Mouse (Mus musculus) WW6 (cell line): ENCODE data around the gene Lrrc74b.
"Not testable (repeated sequence)": the region's sequence is repeated elsewhere in the genome, so short reads cannot be mapped to it uniquely, and the experiment has no call there.

Source experiments
- DNase-seq: peaks from one replicate; pipeline ENCODE4 v3.0.0-alpha.2; 2013; ENCODE audit warnings: low read depth, low spot score

Gene Lrrc74b

GRCm38 (mm10) chr16:17552837-17553236 is 8.2 kb downstream of the Lrrc74b start:
- DNase-seq, result no peak

GRCm38 (mm10) chr16:17542632-17543031 is 18.4 kb downstream of the Lrrc74b start:
- DNase-seq, result no peak

- DNase-seq, result no peak
These were observed 24.5 kb downstream of the Lrrc74b start for GRCm38 (mm10) chr16:17536584-17536983.

- DNase-seq, result no peak
These were observed 28.2 kb downstream of the Lrrc74b start for GRCm38 (mm10) chr16:17532676-17533329.

GRCm38 (mm10) chr16:17532271-17532670 is 28.8 kb downstream of the Lrrc74b start:
- DNase-seq, result no peak

GRCm38 (mm10) chr16:17530640-17531288 is 30.3 kb downstream of the Lrrc74b start, which contains the start of gene Thap7:
TSS of gene Thap7 (minus strand) at chr16:17531136.
- DNase-seq, result peak; percentile 94

- no peak for DNase-seq
These were observed 31.0 kb downstream of the Lrrc74b start for GRCm38 (mm10) chr16:17529981-17530586.

GRCm38 (mm10) chr16:17528276-17528675 is 32.8 kb downstream of the Lrrc74b start:
- no peak for DNase-seq

GRCm38 (mm10) chr16:17527606-17528005 is 33.4 kb downstream of the Lrrc74b start:
- DNase-seq, result no peak

- DNase-seq, result no peak
These were observed 34.8 kb downstream of the Lrrc74b start for GRCm38 (mm10) chr16:17526223-17526622.

- DNase-seq, result no peak
These were observed 35.5 kb downstream of the Lrrc74b start for GRCm38 (mm10) chr16:17525524-17525923.

GRCm38 (mm10) chr16:17524156-17524555 is 36.9 kb downstream of the Lrrc74b start:
- no peak for DNase-seq

- no peak for DNase-seq
These were observed 42.1 kb downstream of the Lrrc74b start for GRCm38 (mm10) chr16:17518910-17519309.

- DNase-seq, result no peak
These were observed 49.6 kb downstream of the Lrrc74b start for GRCm38 (mm10) chr16:17511431-17511830.

- DNase-seq, result no peak
These were observed 50.4 kb downstream of the Lrrc74b start for GRCm38 (mm10) chr16:17510686-17511085.

GRCm38 (mm10) chr16:17510143-17510542 is 50.9 kb downstream of the Lrrc74b start:
- no peak for DNase-seq

GRCm38 (mm10) chr16:17509240-17509597 is 51.8 kb downstream of the Lrrc74b start:
- no peak for DNase-seq

GRCm38 (mm10) chr16:17508546-17509239 is 52.4 kb downstream of the Lrrc74b start, which contains the start of gene Lztr1:
TSS of gene Lztr1 (plus strand) at chr16:17508688.
- DNase-seq, result peak; percentile 77

GRCm38 (mm10) chr16:17508031-17508430 is 53.0 kb downstream of the Lrrc74b start:
- not testable (repeated sequence) for DNase-seq

GRCm38 (mm10) chr16:17507018-17507552 is 54.0 kb downstream of the Lrrc74b start:
- no peak for DNase-seq

- no peak for DNase-seq
These were observed 58.4 kb downstream of the Lrrc74b start for GRCm38 (mm10) chr16:17502681-17503080.
